Mouse (Mus musculus): ENCODE measurements around the gene Cntd1. TPM values are rescaled to one million over a fixed set of nuclear protein-coding genes. Genes with fewer than 3 reads are reported as not detected.

Gene Cntd1
- total and polyA plus RNA-seq, 3 experiments = 0.96 to 2.5 (median 0.98) TPM

DNA sequence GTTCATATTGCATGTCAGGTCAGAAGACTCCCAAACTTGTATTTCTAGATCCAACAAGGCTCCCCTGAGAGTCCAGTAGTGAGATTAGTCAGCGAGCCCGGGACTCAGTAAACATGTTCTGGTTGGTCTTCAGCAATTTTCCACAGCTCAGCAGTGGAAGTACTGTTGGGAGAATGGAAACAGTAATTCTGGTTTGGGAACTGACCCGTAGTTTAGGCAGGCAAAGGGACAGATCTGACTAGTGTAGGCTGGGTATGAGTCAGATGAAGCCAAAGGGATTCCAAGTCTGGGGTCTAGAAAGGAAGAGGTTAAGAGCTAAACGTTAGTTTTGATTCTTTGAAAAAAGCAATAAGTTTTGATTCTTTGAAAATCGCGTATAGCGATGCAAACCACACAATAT, 25.9 kb upstream of the Cntd1 start:
- Histone ChIP-seq H3K4me3 (replicated peaks in 1 of 3; ENCODE audit: low read depth in 2 of 3, low read length in 2 of 3, poor library complexity in 1 of 3) (peak overlapping the region; percentile 80 to 95 (median 95)), H3K27me3 (replicated peaks) (peaks cover 13% of the 10 kb centered on the region), H3K9me3 (replicated peaks; ENCODE audit: low read length) (no peaks in the 10 kb centered on the region), H3K4me2 (ENCODE audit: insufficient read depth, low read depth, poor library complexity, severe bottlenecking) (peak overlapping the region; percentile 99), H3K27ac (ENCODE audit: insufficient read depth, low read depth) (peak overlapping the region; percentile 46; the same call in 1 of the 2 replicates), H3K9ac (ENCODE audit: insufficient read depth, low read depth) (peak overlapping the region; percentile 77), H3K4me1 (ENCODE audit: control insufficient read depth in 1 of 2, insufficient read depth in 2 of 2) (peaks cover 0 to 23% of the 10 kb centered on the region in 2 experiments; a peak in 2 of 4 replicates), H3K79me2 (replicated peaks; ENCODE audit: control insufficient read depth, extremely low read depth, insufficient read depth, poor library complexity, severe bottlenecking) (peaks cover 12% of the 10 kb centered on the region), H3K36me3 (replicated peaks in 1 of 2; ENCODE audit: control insufficient read depth in 1 of 2, insufficient read depth in 1 of 2, low read length in 1 of 2) (peaks cover 11 to 21% of the 10 kb centered on the region in 2 experiments)
- peak; percentile 64 for DNase-seq (ENCODE audit: extremely low read depth)
- dilution Hi-C loops (cut with MboI; ENCODE audit: extremely low pct_ligation_motif_present, extremely low pct_unique_long_range_greater_than_20kb, low sequenced_read_pairs) = no loop called here
- TF ChIP-seq JUND (conservative IDR thresholded peaks at IDR 0.05; ENCODE audit: low read depth, low read length) = peak; percentile 78; the same call in 1 of the 2 replicates
- no peak for TF ChIP-seq MAZ (IDR thresholded peaks at IDR 0.05; ENCODE audit: low read depth, low read length)
- TF ChIP-seq JUN (IDR thresholded peaks at IDR 0.05; ENCODE audit: insufficient read depth, low read depth, low read length) = peak; percentile 49; the same call in 1 of the 2 replicates
- TF ChIP-seq USF2 (conservative IDR thresholded peaks at IDR 0.05; ENCODE audit: low read depth, low read length) = no peak
- no peak for TF ChIP-seq ZKSCAN1 (IDR thresholded peaks at IDR 0.05; ENCODE audit: borderline replicate concordance, low read depth, low read length)
- TF ChIP-seq CTCF (conservative IDR thresholded peaks at IDR 0.05 in 1 of 2, IDR thresholded peaks at IDR 0.05 in 1 of 2; ENCODE audit: low read depth in 2 of 2, low read length in 2 of 2) = no peak
- TF ChIP-seq MYC (IDR thresholded peaks at IDR 0.05; ENCODE audit: low read depth, low read length) = no peak
- TF ChIP-seq EP300 (IDR thresholded peaks at IDR 0.05; ENCODE audit: low read length) = peak; percentile 80
- TF ChIP-seq GABPA (IDR thresholded peaks at IDR 0.05; ENCODE audit: insufficient replicate concordance, low read depth, low read length) = no peak
- 0 out of 2 replicates have a peak, but pooled peaks have one; percentile 9 for TF ChIP-seq MEF2A (IDR thresholded peaks at IDR 0.05; ENCODE audit: borderline replicate concordance, low read depth, low read length)
- TF ChIP-seq MAFK (IDR thresholded peaks at IDR 0.05; ENCODE audit: insufficient replicate concordance, low read length) = no peak
- peak; percentile 23; the same call in 1 of the 2 replicates for TF ChIP-seq BHLHE40 (IDR thresholded peaks at IDR 0.05; ENCODE audit: low read depth, low read length)
- TF ChIP-seq POLR2A (IDR thresholded peaks at IDR 0.05; ENCODE audit: low read depth, low read length) = no peak
- TF ChIP-seq RAD21 (IDR thresholded peaks at IDR 0.05; ENCODE audit: low read depth, low read length) = no peak
- no peak for TF ChIP-seq KAT2A (IDR thresholded peaks at IDR 0.05; ENCODE audit: insufficient replicate concordance, low read length)
- TF ChIP-seq IRF4 (IDR thresholded peaks at IDR 0.05; ENCODE audit: low read depth, low read length) = peak; percentile 92
- in situ Hi-C loops (cut with MboI; ENCODE audit: low pct_ligation_motif_present, low pct_unique_long_range_greater_than_20kb, low sequenced_read_pairs) = loop anchor here (5.0 kb wide), 1 partner anchor 36 kb away; no protein-coding TSS in a partner anchor

DNA sequence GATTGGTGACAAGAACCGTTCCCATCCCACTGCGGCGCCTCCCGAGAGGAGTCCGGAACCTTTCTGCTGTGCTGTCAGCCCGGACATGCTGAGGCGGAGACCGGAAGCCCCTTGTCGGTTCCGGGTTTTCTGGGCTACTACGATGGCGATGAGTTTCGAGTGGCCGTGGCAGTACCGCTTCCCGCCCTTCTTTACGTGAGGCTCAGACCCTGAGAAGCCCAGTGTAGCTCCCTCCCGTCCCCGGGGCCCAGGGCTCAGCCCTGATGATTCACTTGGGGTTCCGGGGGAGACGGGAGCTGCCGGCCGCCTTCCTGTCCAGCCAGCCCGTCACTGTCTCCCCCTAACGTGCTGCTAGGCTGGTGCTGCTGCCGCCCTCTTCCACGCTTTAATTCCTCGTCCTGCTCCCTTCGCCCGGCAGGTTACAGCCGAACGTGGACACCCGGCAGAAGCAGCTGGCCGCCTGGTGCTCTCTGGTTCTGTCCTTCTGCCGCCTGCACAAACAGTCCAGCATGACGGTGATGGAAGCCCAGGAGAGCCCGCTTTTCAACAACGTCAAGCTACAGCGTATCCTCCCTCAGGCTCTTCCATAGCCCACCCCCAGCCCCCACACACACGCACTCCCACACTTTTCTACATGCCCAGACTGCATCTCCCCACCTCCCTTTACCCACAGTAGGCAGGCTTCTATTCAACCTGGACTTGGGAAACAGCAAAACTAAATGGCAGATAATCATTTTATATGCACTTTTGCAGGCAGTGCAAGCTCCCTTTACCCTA, 25.0 kb upstream of the Cntd1 start, which contains the start of gene Vps25:
Vps25 (plus strand) TSS at position 95 of the 777 bp plus-strand sequence.
- dilution Hi-C loops (cut with MboI; ENCODE audit: extremely low pct_ligation_motif_present, extremely low pct_unique_long_range_greater_than_20kb, low sequenced_read_pairs) = no loop called here
- in situ Hi-C loops (cut with MboI; ENCODE audit: low pct_ligation_motif_present, low pct_unique_long_range_greater_than_20kb, low sequenced_read_pairs) = loop anchor here (5.0 kb wide), 1 partner anchor 36 kb away; no protein-coding TSS in a partner anchor
- peak within 1 kb of the TSS; percentile 46 for H3K27ac ChIP-seq (ENCODE audit: insufficient read depth, low read depth)
- TF ChIP-seq MYC (IDR thresholded peaks at IDR 0.05; ENCODE audit: low read depth, low read length) (peak; percentile 80; the same call in 1 of the 2 replicates), BHLHE40 (IDR thresholded peaks at IDR 0.05; ENCODE audit: low read depth, low read length) (peak; percentile 16; the same call in 1 of the 2 replicates), MAZ (IDR thresholded peaks at IDR 0.05; ENCODE audit: low read depth, low read length) (peak; percentile 83; the same call in 1 of the 2 replicates), MAX (IDR thresholded peaks at IDR 0.05; ENCODE audit: low read length) (peak; percentile 65; the same call in 1 of the 2 replicates), ETS1 (conservative IDR thresholded peaks at IDR 0.05; ENCODE audit: low read depth, low read length) (0 out of 2 replicates have a peak, but pooled peaks have one; percentile 9), RCOR1 (conservative IDR thresholded peaks at IDR 0.05; ENCODE audit: low read depth, low read length) (peak; percentile 80; the same call in 1 of the 2 replicates), USF2 (conservative IDR thresholded peaks at IDR 0.05; ENCODE audit: low read depth, low read length) (no peak), IRF4 (IDR thresholded peaks at IDR 0.05; ENCODE audit: low read depth, low read length) (peak; percentile 91), NRF1 (IDR thresholded peaks at IDR 0.05; ENCODE audit: low read depth, low read length) (peak; percentile 54), NELFE (IDR thresholded peaks at IDR 0.05; ENCODE audit: low read depth, low read length) (peak; percentile 98), KAT2A (IDR thresholded peaks at IDR 0.05; ENCODE audit: insufficient replicate concordance, low read length) (peak; percentile 92; the same call in 1 of the 2 replicates), ELF1 (IDR thresholded peaks at IDR 0.05; ENCODE audit: low read depth, low read length) (peak; percentile 99), HCFC1 (IDR thresholded peaks at IDR 0.05; ENCODE audit: low read depth, low read length) (peak; percentile 95), CHD1 (IDR thresholded peaks at IDR 0.05; ENCODE audit: low read depth, low read length) (no peak), MEF2A (IDR thresholded peaks at IDR 0.05; ENCODE audit: borderline replicate concordance, low read depth, low read length) (peak; percentile 86), ZKSCAN1 (IDR thresholded peaks at IDR 0.05; ENCODE audit: borderline replicate concordance, low read depth, low read length) (no peak), CTCF (conservative IDR thresholded peaks at IDR 0.05 in 1 of 2, IDR thresholded peaks at IDR 0.05 in 1 of 2; ENCODE audit: low read depth in 2 of 2, low read length in 2 of 2) (peak in 1 of 2 experiments; percentile 16; a peak in 1 of 4 replicates), ZC3H11A (IDR thresholded peaks at IDR 0.05; ENCODE audit: low read depth, low read length) (no peak), PAX5 (IDR thresholded peaks at IDR 0.05; ENCODE audit: low read length) (no peak), POLR2A (IDR thresholded peaks at IDR 0.05; ENCODE audit: low read depth, low read length) (peak; percentile 98), CHD2 (IDR thresholded peaks at IDR 0.05; ENCODE audit: low read length) (peak; percentile 69)

More for the DNA sequence above, 25.0 kb upstream of the Cntd1 start, which contains the start of gene Vps25:
- Histone ChIP-seq H3K4me2 (ENCODE audit: insufficient read depth, low read depth, poor library complexity, severe bottlenecking) (peak within 1 kb of the TSS; percentile 99), H3K36me3 (replicated peaks in 1 of 2; ENCODE audit: control insufficient read depth in 1 of 2, insufficient read depth in 1 of 2, low read length in 1 of 2) (peaks cover 19 to 29% of the 10 kb centered on the region in 2 experiments), H3K27me3 (replicated peaks) (peaks cover 8% of the 10 kb centered on the region), H3K4me1 (ENCODE audit: control insufficient read depth in 1 of 2, insufficient read depth in 2 of 2) (peaks cover 0 to 31% of the 10 kb centered on the region in 2 experiments; a peak in 2 of 4 replicates), H3K4me3 (replicated peaks in 1 of 3; ENCODE audit: low read depth in 2 of 3, low read length in 2 of 3, poor library complexity in 1 of 3) (peak within 1 kb of the TSS; percentile 80 to 95 (median 95)), H3K9me3 (replicated peaks; ENCODE audit: low read length) (no peaks in the 10 kb centered on the region), H3K9ac (ENCODE audit: insufficient read depth, low read depth) (peak within 1 kb of the TSS; percentile 77), H3K79me2 (replicated peaks; ENCODE audit: control insufficient read depth, extremely low read depth, insufficient read depth, poor library complexity, severe bottlenecking) (peaks cover 12% of the 10 kb centered on the region)
- peak; percentile 93 for DNase-seq (ENCODE audit: extremely low read depth)
